Mouse (Mus musculus): ENCODE measurements around the gene Csnk1g2. TPM values are rescaled to one million over a fixed set of nuclear protein-coding genes. Genes with fewer than 3 reads are reported as not detected.

The Csnk1g2 gene
- total RNA-seq, 2 experiments from 2014 or later: 167 to 169 TPM

DNA sequence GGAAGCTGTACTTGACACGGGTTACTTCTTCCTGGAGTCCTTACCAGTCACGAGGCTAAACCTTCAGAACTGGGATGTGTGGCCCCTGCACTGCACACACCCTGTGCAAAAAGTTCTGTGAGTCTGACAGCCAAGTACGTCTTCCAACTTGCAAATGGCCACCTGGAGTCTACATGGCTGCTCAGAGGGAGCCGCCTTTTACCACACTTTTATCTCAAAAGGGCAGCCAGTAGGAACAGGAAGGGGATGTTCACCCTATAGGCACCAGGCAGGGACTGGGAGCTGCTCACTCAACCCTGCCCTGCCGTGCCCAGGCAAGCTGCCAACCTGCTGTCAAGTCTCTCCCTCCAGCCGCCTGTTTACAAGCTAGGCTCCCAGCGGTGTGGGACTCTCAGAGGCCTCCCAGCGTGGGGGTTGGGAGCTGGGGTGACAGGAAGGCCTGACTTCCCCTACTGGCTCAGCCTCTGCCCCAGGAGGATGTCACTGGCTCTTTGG, 55.4 kb downstream of the Csnk1g2 start, which contains the start of gene Mknk2:
Gene Mknk2 (minus strand): TSS at position 171 of the 495 bp plus-strand sequence.
- DNase-seq (ENCODE audit: low spot score in 2 of 2): peak; percentile 72 to 90

GRCm38 (mm10) chr10:80678601-80679377, 56.2 kb downstream of the Csnk1g2 start:
- no peak for DNase-seq (ENCODE audit: low spot score in 2 of 2)

DNA sequence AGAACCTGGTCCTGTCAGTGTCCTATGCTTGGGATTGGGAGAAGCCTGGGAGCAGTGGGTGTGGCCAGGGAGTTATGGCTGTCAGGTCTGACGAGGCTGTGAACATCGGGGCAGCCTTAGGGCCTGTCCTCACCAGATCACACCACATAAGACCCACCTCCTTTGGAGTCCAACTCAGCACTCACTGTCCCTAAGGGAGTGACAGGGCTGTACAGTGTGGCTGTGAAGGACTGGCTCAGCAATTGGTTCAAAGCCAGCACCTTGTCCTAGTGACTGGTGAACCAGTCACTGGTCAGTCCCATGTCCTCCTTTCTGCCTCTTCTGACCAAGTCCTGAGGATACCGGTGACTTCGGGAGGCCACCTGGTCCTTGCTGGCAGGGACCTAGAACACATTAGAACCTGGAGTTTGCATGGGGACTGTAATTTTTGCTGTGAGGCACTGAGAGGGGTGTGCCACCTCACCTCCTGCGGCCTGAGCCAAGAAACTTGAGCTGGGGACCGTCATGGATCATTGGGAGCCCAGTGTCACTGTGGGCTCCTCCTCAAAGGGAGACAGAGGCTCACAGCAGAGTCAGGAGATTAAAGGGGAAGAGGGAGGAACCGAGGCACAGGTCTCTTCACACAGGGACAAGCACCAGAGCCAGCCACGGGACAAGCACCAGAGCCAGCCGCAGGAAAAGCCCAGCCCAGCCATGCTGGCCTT, 57.1 kb downstream of the Csnk1g2 start:
- no peak for DNase-seq (ENCODE audit: low spot score in 2 of 2)

DNA sequence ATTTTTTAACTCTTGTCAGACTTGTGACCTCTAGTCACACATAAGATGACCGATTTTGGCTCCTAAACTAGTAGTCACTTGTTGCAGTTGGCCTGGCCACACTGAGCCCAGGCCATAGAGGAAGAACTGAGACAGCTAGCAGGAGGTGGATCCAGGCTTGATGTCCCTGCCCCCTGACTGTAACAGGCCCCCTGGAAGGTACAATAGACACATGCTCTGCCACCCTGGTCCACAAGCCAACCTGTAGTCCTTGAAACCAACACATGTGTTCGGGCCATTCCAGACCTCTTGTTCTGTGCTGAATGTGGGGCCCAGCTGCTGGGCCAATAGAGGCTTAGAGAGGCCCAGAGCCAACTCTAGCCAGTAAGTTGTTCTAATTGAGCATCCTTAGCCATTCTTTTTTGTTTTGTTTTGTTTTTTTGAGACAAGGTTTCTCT, 57.6 kb downstream of the Csnk1g2 start:
- no peak for DNase-seq (ENCODE audit: low spot score in 2 of 2)

DNA sequence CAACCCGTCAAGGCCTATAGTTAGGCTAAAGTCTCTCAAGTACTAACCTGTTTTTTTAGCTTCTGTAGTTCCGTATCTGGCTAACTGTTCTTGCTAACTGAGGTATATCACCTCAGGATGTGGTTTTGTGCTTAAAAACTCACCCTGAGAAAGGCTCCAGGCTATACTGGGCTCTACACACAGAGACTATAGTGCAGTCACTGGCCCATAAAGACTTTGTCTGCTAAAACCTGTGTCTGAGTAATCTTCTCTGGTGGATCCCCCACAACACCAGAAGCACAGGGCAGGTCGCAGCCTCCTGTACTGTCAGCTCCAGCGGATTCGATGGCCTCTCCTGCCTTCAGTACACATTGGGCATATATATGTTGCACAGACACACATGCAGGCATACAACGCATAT, 59.4 kb downstream of the Csnk1g2 start:
- DNase-seq (ENCODE audit: low spot score in 2 of 2): no peak

DNA sequence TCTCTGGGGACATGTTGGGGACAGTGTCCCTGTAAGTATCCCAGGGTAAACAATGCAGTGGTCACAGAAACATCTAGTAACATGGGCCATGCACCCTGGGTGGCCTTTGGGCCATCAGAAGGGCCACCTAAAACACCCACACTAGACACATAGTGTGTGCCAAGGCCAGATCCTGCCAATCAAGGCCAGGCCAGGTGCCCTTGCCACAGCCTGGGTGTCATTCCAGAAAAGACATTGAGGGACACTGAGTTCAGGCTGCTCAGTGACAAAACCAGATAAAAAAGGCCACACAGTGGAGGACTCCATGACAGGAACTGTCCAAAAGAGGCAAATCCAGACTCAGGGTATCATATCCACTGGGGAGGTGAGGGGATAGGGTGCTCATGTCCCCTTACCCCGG, 61.0 kb downstream of the Csnk1g2 start:
- DNase-seq (ENCODE audit: low spot score in 2 of 2): no peak

- peak in 1 of 2 experiments; percentile 57 for DNase-seq (ENCODE audit: low spot score in 2 of 2)
These were observed 61.6 kb downstream of the Csnk1g2 start for GRCm38 (mm10) chr10:80684214-80684613.

GRCm38 (mm10) chr10:80684984-80685383, 62.3 kb downstream of the Csnk1g2 start:
- no peak for DNase-seq (ENCODE audit: low spot score in 2 of 2)

GRCm38 (mm10) chr10:80686617-80687016, 64.0 kb downstream of the Csnk1g2 start:
- no peak for DNase-seq (ENCODE audit: low spot score in 2 of 2)

GRCm38 (mm10) chr10:80687850-80688249, 65.2 kb downstream of the Csnk1g2 start:
- peak in 1 of 2 experiments; percentile 66 for DNase-seq (ENCODE audit: low spot score in 2 of 2)

Small RNAs within 50 kb of the gene (microRNA-seq; reads per million reads assigned to microRNA genes)
- not detected for gene Mir6912

Other genes starting within 250 kb of the Csnk1g2 start
- gene Mex3d, start 235.2 kb upstream of the Csnk1g2 start, total RNA-seq (2021): 10 to 100 TPM; 17.8 to 18.9 TPM
- 100 to 1,000 TPM; 139 to 140 TPM for gene Mbd3, start 223.3 kb upstream of the Csnk1g2 start, total RNA-seq (2021)
- gene Uqcr11, start 216.0 kb upstream of the Csnk1g2 start, total RNA-seq (2021): 100 to 1,000 TPM; 640 to 657 TPM
- gene Tcf3, start 189.2 kb upstream of the Csnk1g2 start, total RNA-seq (2021): 10 to 100 TPM; 66.4 to 67.5 TPM
- not detected for gene Onecut3, start 128.0 kb upstream of the Csnk1g2 start, total RNA-seq (2021)
- gene Atp8b3, start 83.7 kb upstream of the Csnk1g2 start, total RNA-seq (2021): under 1 TPM; 0.05 TPM
- gene Rexo1, start 61.3 kb upstream of the Csnk1g2 start, total RNA-seq (2021): 10 to 100 TPM; 22.0 to 24.9 TPM
- gene Klf16, start 45.5 kb upstream of the Csnk1g2 start, total RNA-seq (2021): 1 to 10 TPM; 7.5 to 8.5 TPM
- 10 to 100 TPM; 79.7 to 81.6 TPM for gene Abhd17a, start 32.5 kb upstream of the Csnk1g2 start, total RNA-seq (2021)
- gene Scamp4, start 20.0 kb upstream of the Csnk1g2 start, total RNA-seq (2021): 10 to 100 TPM; 27.4 to 27.9 TPM
- gene Adat3, start 20.0 kb upstream of the Csnk1g2 start, total RNA-seq (2021): 1 to 10 TPM; 3.0 to 3.2 TPM
- gene Gm49322, start 16.8 kb upstream of the Csnk1g2 start, total RNA-seq (2021): 1 to 10 TPM; 1.1 to 1.7 TPM
- 10 to 100 TPM; 50.7 to 50.8 TPM for gene Btbd2, start 34.2 kb downstream of the Csnk1g2 start, total RNA-seq (2021)
- gene Mknk2, start 55.3 kb downstream of the Csnk1g2 start, total RNA-seq (2021): 100 to 1,000 TPM; 170 to 176 TPM
- gene Mob3a, start 79.1 kb downstream of the Csnk1g2 start, total RNA-seq (2021): 10 to 100 TPM; 24.0 to 25.4 TPM
- 1 to 10 TPM; 8.3 to 8.4 TPM for gene Izumo4, start 79.3 kb downstream of the Csnk1g2 start, total RNA-seq (2021)
- gene Ap3d1, start 119.4 kb downstream of the Csnk1g2 start, total RNA-seq (2021): 10 to 100 TPM; 52.1 to 58.7 TPM
- 10 to 100 TPM; 50.5 to 61.2 TPM for gene Dot1l, start 132.4 kb downstream of the Csnk1g2 start, total RNA-seq (2021)
- gene Sf3a2, start 175.4 kb downstream of the Csnk1g2 start, total RNA-seq (2021): 10 to 100 TPM; 47.1 to 55.8 TPM
- 10 to 100 TPM; 41.7 to 43.0 TPM for gene Plekhj1, start 175.8 kb downstream of the Csnk1g2 start, total RNA-seq (2021)
- gene Amh, start 182.4 kb downstream of the Csnk1g2 start, total RNA-seq (2021): under 1 TPM; 0.86 to 0.93 TPM
- 100 to 1,000 TPM; 199 to 230 TPM for gene Jsrp1, start 190.7 kb downstream of the Csnk1g2 start, total RNA-seq (2021)
- gene Oaz1, start 203.8 kb downstream of the Csnk1g2 start, total RNA-seq (2021): 100 to 1,000 TPM; 785 to 853 TPM
- gene Lingo3, start 221.2 kb downstream of the Csnk1g2 start, total RNA-seq (2021): 10 to 100 TPM; 21.5 to 22.1 TPM
- 10 to 100 TPM; 53.7 to 54.2 TPM for gene Lsm7, start 232.4 kb downstream of the Csnk1g2 start, total RNA-seq (2021)
- 10 to 100 TPM; 30.9 to 38.6 TPM for gene Sppl2b, start 232.4 kb downstream of the Csnk1g2 start, total RNA-seq (2021)
- under 1 TPM in 1 of 2 experiments, not detected in 1; 0.10 TPM for gene Tmprss9, start 249.0 kb downstream of the Csnk1g2 start, total RNA-seq (2021)